Mouse (Mus musculus) adrenal gland, adult 8-10 months (tissue): Measurements from ENCODE around the gene Wnt2b. TPM values are rescaled to one million over a fixed set of nuclear protein-coding genes. Genes with fewer than 3 reads are reported as not detected.
A peak's percentile ranks its signal among the peaks of the same experiment; 100 is the strongest.

ENCODE experiments used
- DNase-seq: peaks from one replicate; pipeline ENCODE4 v3.0.0; 2022
- total RNA-seq, 4 experiments: library from RNA; stranded (reverse); gene quantifications; 2 replicates each; pipeline ENCODE4 v1.2.4; 2022

The Wnt2b gene
- 10 to 100 TPM; 21.8 to 30.9 (median 26.2) TPM for total RNA-seq

DNA sequence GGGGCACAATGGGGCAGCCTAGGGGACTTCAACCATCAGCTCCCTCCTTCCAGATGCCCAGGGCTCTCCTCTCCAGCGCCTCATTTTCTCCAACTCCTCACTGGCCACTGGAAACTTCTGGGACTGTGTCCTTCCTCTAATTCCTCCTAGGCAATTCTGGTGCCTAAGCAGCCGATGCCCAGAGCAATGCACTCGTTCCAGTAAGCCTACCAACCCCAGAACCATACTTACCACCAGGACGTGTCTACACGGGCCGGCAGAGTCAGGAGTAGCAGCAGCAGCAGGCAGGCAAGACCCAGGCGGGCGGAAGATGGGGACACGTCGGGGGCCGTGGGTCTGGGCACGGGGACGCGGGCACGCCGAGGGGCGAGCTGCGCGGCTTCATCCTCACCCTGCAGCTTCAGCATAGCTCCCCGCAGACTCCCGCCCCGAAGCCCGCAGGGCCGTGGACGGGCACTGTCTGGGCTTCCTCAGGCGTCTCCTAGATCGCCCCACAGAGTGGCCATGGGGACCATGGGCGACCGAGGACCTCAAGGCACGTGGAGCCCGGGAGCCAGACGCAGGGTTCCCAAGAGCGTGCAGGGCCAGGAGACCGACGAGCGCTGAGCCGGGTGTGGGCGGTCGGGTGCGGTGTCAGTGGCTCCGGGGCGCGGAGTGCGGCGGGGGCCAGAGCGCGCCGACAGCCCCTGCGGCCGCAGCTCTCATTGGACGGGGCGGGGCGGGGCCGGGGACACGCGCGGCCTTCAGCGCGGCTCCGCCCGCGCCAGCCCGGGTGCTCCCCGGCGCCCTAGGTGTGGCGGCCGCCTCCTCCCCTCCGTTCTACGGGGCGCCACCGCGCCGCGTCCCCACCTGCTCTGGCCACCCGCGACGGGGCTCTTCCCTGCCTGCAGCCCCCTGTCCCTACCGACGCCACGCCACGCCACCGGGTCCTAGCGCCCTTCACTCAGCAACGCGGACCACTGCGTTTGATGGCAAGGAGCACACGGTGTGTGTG is at the start of gene Wnt2b:
Gene Wnt2b (minus strand): TSS at position 856 of the 994 bp plus-strand sequence.
- DNase-seq, result no peak

DNA sequence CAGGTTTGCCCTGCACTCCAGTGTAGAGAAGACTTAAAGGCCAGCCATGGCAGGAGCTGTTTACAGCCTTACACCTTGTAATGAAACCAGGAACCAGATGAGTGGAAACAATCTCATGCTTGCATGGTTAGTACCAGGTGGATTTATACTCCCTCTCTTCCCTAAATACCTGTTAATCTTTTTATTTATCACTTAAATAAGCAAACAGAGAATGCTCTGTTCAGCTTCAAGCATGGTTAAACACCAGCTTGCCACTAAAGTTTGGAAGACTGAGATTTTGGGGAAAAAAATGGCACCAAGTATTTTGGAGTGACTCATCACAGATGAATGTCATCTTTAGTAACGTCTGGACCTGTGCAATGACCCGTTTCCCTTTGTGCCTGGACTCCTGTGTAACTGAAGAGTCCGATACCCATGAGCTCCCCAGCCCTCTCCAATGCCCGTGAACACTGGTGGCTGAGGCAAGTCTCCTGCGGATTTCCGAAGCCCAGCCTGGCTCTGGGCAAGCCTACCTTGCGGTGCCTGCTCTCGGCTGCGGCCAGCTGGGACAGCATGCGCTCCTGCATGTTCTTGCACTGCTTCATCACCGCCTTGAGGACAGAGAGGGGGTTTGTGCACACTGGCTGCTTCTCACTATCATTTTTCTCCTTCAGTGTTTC is 49.1 kb upstream of the Wnt2b start:
- DNase-seq, result no peak

DNA sequence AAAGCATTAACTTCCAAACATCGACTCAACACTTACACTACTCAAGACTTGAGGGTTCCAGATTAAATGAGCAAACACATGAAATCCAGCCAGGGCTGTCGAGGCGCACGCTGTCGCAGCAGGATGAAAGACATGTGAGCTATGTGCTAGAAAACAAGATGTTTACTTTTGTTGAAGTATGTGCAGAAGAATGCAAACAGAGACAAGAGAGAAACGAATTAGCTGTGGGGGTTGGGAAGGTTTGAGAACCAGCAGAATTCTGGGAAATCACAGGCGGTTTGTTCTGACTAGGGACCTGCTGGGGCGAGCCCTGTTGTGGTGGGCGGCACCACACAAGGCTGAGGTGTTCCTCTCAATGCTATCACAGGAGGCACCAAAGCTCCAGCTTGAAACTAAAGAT is 46.3 kb upstream of the Wnt2b start:
- DNase-seq, result no peak

DNA sequence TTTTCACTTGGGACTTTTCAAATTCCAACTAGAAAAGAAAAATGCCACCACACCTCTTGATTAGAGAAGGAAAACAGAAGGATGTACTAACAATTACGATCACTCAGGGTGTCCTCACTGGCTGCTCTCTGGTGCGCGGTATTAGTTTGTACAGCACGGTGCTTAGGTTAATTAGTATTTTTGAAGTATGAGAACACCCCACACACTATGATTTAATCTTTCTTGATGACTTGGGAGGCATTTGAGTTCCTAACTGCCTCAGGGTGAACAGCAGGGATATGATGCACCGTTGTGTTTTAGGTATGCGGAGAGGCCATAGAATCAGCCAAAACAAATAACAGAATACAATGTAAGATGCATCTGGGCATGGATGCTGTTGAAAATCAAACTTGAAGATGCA is 44.4 kb upstream of the Wnt2b start:
- no peak for DNase-seq

DNA sequence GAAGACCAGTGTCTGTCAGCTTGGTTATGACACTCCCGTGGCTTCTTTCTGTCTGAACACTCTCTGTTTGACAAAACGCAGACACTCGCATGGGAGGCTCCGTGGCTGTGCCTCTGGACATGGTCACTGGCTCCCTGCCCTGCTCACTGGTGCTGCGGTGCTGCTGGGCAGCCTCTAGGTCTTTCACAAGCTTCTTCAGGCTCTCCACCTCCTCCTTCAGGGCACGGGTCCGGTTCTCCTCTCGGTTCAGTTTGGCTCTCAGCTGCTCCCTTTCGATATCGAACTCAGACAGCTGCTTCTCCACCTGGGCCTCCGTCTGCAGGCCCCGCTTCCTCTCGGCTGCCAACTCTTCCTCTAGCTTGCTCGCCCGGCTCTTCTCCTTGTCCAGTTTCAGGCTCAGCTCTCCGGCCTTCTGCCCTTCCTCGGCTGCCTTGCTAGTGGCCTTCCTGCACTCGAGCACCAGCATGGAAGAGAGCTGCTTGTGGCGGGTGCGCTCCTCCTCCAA is 43.9 kb upstream of the Wnt2b start:
- DNase-seq, result no peak

DNA sequence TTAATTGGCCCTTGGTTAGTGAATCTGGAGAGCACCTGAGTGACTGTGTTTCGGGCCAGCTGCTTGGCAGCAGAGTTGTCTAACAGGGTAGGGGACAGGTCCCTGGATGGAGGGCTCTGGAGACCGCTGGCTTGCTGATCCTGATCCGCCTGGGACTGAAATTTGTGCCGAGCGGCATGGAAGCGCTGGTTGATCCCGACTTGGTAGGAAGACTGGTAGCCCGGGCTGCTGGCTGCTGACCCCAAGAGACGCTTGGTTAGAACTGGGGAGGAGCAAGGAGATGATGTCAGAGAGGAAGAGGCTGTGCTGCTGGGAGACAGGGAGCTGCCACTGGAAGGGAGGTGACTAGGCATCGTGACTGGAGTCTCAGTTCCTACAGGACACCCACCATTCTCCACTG is 43.3 kb upstream of the Wnt2b start:
- no peak for DNase-seq

DNA sequence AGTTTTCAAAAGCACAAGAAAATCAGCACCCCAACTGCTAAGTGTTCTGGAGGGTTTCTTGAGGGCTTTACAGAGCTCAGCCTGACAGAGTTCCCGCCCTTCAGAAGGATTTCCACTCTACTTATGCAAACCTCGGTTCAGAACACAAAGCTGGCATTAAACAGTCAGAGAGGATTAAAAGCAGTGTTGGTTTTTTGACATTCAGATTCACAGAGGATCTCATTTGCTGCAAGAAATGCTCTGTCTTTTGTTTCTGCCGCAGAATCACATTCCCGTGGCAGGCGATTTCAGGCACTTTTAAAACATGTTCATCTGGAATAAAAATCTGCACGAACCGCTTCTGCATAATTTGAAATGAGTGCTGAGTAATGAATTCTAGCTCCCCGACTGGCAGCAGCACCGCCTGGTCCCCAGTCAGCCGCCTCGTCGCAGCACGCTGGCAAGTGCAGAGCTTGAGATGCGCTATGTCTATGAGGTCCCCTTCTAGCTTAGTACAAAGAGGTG is 42.3 kb upstream of the Wnt2b start:
- DNase-seq, result no peak

DNA sequence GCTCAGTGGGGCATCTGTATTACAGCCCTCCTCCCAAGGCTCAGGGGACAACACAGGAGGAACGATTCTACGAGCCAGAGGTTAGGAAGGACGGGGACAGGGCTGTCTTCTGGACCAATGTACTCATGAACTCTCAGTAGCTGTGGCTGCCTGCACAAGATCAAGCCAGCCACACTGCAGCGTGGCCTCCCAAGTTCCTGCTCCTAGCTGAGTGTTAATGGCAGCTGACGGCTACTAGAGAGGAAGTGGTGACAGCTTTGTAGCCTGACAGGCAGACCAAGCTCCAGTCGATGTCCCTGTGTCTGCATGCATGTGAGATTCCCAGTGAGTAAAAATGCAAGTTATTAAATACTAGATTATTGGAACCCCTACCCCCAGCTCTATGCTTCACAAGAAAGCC is 39.7 kb upstream of the Wnt2b start:
- DNase-seq, result no peak

DNA sequence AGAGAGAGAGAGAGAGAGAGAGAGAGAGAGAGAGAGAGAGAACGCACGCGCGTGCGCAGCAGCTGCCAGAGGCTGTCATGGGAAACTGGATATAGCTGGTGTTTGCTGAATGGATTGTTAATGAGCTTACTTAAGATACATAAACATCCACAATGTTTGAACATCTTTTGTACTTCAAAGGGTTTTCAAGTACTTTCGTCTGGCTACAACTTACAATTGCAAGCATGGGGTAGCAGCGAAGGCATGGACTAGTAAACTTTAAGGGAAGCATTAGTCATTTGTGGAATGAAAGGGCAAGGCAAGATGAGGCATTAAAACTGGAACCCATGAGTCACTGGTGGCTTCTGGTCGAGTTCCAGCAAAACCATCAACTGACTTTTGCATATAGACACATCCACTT is 38.8 kb upstream of the Wnt2b start:
- DNase-seq, result peak; percentile 58

DNA sequence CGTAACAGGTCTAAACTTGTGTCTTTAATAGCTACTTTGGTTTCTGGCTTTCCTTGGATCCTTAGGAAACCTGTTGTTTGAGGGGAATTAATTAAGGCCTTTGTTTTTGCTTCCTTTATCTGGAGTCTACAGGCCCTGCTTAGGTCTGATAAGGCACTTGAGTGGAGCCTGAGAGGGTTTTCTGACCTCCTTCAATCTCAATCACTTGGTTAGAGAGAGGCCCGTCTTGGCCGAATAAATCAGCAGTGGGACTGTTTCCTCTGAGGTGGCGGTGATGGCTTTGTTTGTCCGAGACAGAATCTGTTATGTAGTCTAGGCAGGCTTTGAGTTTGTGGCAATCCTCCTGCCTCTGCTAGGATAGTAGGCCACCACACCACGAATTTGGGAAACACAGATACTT is 35.8 kb upstream of the Wnt2b start:
- DNase-seq, result no peak

DNA sequence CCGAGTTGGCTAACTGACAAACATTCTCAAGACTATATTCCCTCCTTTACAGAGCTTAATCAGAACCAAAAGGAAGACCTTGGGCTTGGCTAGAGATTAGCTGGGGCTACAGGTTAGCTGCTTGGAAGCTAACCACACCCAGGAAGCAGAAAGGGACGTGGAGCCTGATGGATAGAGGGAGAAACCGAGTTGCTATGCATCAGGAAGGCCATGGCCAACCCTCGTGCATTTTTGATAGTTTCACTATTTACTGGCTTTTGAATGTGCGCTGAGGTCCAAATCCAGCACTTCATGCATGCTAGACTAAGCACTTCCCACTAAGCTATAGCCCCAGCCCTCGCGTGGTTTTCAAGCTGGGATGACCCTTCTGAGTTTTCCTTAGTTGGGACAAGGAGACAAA is 34.0 kb upstream of the Wnt2b start:
- DNase-seq, result no peak

DNA sequence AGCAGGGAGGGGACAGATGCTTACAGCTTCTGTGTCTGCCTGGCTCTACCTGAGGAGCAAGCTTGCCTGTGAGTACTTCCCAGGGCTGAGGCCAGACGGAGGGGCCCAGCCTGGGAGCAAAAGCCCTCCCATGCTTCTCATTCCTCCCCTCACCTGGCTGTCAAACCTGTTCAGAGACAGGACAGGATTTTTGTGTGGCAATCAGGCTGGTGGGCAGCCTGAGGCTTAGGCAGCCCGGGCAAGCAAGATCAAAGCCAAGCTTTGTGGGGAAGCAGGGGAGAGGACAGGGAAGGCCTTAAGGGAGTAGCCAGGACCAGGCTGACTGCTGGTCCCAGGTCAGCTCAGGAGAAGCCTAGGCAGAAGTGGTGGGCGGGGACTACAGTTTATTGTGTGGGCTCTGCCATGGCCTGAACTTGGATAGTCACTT is 32.7 kb upstream of the Wnt2b start:
- no peak for DNase-seq

DNA sequence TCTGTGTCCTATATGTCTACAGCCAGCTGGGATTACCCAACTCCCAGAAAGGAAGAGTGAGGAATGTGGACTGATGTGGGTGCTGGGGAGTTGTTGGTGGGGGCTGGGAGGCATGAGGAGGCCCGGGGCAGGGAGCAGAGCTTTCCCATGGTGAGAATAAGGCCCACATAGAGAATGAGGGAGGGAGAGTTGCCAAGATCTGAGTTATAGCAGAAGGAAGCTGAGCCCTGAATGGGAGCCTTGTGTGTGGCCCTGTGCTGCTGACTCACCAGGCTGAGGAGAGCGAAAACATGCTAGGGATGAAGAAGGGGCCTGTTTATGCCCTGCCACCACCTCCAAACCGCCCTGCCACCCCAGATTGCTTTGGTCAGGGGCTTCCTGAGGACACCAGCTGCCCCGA is 32.1 kb upstream of the Wnt2b start:
- DNase-seq, result peak; percentile 42

DNA sequence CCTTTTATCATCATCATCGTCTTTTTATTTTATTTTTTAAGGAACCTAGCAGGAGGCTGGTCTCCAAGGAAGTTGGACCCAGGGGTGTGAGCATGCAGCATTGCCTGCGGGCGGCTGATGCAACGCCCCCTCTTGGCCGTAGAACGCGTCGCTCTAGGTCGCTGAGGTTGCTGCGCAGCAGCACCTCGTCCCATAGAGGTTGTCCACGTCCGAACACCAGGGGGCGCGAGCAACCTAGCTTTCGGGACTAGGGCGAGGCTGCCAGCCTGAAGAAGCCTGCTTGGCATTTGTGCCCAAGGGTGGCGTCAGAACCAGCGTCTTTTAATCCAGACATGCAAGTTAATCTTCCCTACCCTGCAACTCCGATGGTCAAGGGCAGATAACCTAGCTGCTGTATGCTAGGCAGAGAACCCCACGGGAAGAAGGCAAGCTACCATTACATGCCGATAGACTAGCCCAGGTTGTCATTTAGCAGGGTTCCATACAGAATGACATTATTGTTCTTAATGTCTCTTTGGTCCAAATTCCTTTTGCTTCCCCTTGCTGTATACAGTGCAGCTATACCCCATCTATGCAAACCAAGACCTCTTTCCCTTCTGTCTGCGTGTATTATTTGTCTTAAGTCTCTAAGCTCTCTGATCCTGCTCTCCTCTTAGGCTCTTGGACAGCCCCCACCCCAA is 31.1 kb upstream of the Wnt2b start:
- peak; percentile 84 for DNase-seq

DNA sequence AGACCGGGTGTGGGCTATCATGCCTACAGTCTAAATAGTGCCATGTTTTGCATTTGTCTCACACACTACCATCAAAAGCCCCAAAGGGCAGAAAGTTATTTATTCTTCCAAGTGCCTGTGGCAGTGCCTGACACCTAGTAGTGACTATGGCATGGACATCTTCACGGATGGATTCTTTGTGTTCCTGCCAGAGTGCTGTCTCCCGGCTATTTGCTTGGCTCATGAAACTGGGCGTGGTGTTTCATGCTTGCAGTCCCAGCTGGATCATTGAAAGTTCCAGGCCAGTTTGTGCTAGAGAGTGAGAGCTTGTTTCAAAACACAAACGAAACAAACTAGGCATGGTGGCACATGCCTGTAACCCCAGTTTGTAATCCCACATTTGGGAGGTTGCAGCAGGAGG is 30.0 kb upstream of the Wnt2b start:
- no peak for DNase-seq

DNA sequence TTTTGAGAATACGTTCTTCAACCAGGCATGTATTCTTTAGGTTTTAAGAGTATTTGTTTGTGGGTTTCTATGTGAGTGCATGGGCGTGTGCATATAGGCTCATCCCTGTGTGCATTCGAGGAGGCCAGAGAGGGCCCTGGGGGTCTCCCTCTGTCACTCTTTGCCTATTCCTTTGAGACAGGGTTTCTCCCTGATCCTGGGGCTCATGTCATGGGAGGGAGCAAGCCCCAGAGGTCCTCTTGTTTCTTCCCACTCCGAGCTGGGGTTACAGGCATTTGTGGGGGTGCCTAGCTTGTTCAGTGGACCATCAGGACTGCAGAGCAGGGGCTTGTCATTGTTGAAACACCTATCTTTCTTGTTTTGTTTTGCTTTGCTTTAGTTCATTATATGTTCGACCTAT is 26.2 kb upstream of the Wnt2b start:
- DNase-seq, result no peak

DNA sequence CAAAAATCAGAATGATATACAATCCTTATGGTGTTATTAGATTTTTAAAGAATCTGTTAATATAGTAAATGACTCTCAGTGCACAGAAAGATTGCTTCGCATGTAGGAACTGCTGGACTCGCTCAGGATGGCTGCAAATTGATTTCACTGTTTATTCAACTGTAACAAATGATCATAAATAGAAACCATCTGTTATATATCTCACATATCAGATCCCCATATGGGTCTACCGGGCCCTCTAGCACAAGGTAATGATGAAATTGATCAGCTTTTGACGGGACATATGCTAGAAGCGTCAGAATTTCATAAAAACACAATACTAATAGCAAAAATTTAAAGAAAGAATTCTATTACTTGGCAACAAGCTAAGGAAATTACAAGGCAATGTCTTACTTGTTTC is 18.0 kb upstream of the Wnt2b start:
- no peak for DNase-seq

DNA sequence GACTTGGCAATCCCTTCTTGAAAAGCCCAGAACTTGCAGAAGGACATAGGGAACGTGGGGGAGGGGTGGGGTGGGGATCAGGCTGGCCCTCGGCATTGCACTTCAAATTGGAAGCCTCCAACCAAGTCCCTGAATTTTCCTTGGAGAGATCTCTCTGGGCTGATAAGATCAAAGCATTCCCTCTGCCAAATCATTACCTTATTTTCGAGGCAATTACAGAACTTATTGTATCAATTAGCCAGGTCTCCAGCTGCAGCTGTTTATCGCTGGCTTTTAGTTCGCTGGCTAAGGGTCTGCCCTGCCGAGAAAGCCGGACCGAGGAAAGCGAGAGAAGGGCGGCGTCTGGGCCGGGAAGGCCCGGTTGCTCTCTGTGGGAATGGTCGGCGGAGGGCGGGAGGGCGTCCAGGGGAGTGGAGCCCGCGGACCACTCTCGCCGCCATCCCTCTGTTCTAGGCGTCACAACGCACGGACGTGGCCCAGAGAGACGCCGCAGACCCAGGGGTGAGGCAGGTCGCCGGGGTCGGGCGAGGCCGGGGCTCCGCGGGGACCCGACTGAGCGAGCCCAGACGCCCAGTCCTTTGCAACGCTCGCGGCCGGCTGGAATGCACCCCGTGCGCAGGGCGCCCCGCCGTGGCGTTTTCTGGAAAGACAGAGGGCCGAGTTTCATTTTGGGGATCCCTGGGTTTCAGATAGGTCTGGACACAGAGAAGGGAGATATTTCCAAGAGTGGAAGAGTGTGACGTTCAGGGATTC is 6.0 kb upstream of the Wnt2b start:
- peak; percentile 75 for DNase-seq

DNA sequence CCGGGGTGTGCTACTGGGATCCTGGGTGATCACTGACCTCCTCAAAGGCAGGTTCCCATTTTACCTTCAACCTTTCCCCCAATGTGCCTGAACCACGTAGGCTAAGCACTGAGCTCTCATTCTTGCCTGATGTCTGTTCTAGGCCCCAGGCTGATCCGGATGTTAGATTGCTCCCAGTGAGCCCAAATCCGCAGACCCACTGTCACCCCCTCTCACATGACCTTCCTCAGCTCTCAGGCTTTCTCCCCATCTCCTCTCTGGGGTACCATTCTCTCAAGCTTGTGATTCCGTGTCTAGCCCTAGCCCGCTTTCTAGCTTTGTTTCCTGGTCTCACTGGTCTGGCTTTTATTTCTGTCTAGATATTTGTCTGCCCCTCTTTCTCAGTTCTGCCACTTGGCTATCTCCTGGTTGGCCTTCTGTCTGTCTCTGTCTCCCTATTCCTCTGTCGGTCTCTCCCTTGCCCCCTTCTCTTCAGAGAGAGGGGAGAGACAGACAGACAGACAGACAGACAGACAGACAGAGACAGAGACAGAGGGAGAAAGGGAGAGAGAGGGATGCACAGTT is 4.4 kb upstream of the Wnt2b start:
- no peak for DNase-seq

DNA sequence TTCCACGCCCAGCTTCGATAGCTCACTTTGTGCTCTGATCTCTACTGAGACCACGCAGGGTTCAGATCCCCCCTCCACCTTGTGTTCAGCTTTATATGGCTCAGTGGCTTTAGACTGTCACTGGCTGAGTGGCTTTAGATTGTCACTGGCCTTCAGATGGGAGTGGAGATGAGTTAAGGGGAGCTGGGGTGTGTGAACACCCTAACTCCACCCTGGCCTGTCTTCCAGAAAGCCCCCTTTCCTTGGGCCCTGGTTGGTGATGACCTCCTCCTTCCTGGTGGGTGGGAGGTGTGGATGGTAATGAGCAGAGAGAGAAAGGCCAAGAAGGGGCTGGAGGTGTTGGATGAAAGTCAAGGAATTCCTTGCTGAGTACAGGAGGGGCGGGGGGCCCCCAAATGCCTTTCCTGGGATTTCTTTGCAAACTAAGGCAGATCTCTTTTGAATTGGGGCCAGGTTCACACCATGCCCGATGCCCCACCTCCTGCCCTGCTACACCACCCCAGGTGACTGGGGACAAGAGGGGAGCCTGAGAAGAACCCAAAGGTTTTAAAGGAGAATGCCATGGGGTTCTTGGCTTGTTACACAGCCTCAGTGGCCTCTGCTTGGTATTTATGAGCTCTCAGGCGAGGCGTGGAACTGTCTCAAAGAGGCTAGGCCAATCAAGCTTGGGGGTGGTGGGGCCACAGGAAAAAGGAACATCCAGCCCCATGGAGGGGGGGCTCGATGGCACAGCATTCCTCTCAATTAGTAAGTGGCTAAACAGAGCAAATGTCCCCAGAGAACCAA is 3.5 kb upstream of the Wnt2b start:
- no peak for DNase-seq
